Mouse (Mus musculus) embryonic fibroblast, embryonic 13.5 days (primary cell): ENCODE measurements around the gene Nlgn2. TPM values are rescaled to one million over a fixed set of nuclear protein-coding genes. Genes with fewer than 3 reads are reported as not detected.
A peak's percentile ranks its signal among the peaks of the same experiment; 100 is the strongest.
"Not testable (repeated sequence)": the region's sequence is repeated elsewhere in the genome, so short reads cannot be mapped to it uniquely, and the experiment has no call there.

Experiments used
- H3K27ac ChIP-seq: 2 replicates; pipeline ENCODE4 v1.5.1; 2012; ENCODE audit warnings: low read length, control low read depth, inconsistent platforms; ENCODE audit not compliant: insufficient read depth
- H3K4me1 ChIP-seq: 2 replicates; pipeline ENCODE4 v1.6.1; 2011; ENCODE audit warnings: low read length; ENCODE audit not compliant: control insufficient read depth, insufficient read depth
- H3K4me3 ChIP-seq: 2 replicates; pipeline ENCODE4 v1.5.1; 2011; ENCODE audit warnings: mild to moderate bottlenecking, control low read depth, low read length; ENCODE audit not compliant: insufficient read depth
- CTCF ChIP-seq: IDR thresholded peaks from 2 replicates; pipeline ENCODE4 v1.5.1; 2011; ENCODE audit warnings: mild to moderate bottlenecking, control low read depth, low read length, moderate library complexity, borderline replicate concordance; ENCODE audit not compliant: insufficient read depth
- POLR2A ChIP-seq: IDR thresholded peaks from 2 replicates; pipeline ENCODE4 v1.6.1; 2011; ENCODE audit warnings: low read depth, mild to moderate bottlenecking, control low read depth, low read length, moderate library complexity
- polyA plus RNA-seq: library from polyadenylated mRNA; stranded (reverse); fragments of >200 nt; gene quantifications from 2 replicates; pipeline ENCODE4 v1.2.4, GENCODE M21; 2011; ENCODE audit warnings: low read depth; ENCODE audit not compliant: missing spikeins, insufficient read length

Nlgn2 gene
- polyA plus RNA-seq, 1 experiment: 42.0 TPM

DNA sequence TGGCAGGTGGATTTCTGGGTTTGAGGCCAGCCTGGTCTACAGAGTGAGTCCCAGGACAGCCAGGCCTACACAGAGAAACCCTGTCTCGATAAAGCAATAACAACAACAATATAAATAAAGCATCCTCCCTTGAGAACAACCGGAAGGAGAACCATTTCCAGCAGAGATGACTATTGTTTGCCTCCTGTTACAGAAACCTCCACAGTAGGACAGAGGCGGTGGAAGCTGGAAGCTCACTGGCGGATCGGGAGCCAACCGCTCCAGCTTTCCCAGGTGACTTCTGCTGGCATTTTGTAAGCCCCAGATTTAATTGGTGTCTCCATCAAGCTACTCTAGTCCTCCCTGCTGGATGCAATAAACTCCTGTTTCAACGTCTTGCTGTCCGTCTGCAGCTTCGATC is 28.0 kb upstream of the Nlgn2 start:
- H3K4me1 ChIP-seq: no peaks in the 10 kb centered on the region
- no peak overlapping the region for H3K4me3 ChIP-seq
- no peak overlapping the region for H3K27ac ChIP-seq
- TF ChIP-seq CTCF: no peak
- no peak for TF ChIP-seq POLR2A

DNA sequence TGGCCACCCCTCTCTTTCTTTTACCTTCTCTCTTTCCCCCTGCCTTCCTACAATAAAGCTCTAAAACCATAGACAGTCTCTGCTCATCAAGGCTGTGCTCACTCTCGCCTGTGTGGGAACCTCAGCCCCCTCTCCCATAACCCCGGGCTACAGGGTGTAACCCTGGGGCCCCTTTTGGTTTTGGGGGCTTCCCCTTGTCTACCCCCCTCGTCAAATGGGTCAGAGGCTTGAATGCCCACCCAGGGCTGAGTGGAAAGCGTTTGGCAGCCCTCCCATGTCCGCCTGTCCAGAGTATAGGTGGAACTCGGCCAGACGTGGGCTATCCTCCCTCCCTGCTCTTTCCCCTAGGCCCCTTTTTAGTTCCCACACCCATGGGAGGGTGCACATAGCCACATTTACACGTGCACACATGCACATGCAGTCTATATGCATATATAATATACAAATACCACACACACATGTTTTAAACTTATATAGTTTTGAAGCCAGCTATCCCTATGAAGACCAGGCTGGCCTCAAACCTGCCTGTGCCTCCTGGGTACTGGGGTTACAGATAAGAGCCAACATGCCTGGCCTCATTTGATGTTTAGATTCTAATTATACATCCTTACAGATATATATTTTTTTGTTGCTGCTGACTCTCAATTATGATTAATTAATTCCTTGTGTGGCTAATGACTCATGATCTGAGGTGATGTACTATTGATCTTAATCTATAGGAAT is 26.7 kb upstream of the Nlgn2 start:
- Histone ChIP-seq H3K4me1 (no peaks in the 10 kb centered on the region), H3K27ac (no peak overlapping the region), H3K4me3 (no peak overlapping the region)
- no peak for TF ChIP-seq POLR2A
- no peak for TF ChIP-seq CTCF

GRCm38 (mm10) chr11:69863729-69864128 is 26.1 kb upstream of the Nlgn2 start:
- H3K4me1 ChIP-seq, H3K4me3 ChIP-seq, H3K27ac ChIP-seq: not testable (repeated sequence)

DNA sequence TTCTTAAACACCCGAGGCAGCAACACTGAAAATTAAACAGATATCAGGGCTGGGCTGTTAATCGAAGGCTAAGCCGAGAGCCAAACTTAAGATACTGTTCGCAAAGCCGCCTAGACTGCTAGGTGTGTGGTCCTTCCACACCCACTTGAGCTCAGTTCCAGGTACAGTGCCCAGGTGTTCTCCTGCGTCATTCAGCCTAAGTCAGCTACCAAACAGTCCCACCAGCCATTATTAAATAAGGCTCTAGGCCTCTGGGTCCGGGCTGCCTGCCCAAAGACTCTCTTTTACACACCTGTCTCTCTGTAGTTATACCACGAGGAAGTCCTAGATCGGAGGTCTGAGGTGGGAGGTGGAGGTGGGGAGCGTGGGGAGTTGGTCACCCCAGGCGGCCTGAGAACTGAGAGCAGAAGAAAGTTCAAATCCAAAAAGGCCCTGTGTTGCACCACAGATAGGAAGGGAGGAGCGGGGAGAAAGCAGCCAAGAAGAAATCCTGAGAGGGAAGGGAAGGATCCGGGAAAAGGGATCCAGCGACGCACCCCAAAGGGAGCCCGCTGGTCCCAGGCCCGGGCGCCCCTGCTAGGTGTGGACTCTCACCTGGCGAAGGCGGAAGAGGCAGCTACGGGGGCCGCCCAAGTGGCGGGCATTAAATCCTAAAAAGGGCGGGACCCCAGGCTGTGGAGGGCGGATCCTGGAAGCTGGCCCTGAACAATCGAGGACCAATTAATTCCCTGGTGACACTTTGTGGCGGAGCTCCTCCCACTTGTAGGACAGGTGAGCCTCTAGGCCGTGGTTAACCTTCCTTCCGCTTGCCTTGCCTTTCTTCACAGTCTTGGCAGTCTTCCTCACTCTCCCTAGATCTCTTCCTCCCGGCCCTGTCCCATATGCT is 20.8 kb upstream of the Nlgn2 start, which contains the start of gene Tnk1:
Tnk1 (minus strand) TSS at position 618 of the 886 bp plus-strand sequence.
- no peaks in the 10 kb centered on the region for H3K4me1 ChIP-seq
- no peak within 1 kb of the TSS for H3K27ac ChIP-seq
- H3K4me3 ChIP-seq: no peak within 1 kb of the TSS
- no peak for TF ChIP-seq CTCF
- no peak for TF ChIP-seq POLR2A

- no peak overlapping the region for H3K27ac ChIP-seq
- H3K4me1 ChIP-seq: no peaks in the 10 kb centered on the region
- TF ChIP-seq CTCF (0 out of 2 replicates have a peak, but pooled peaks have one; percentile 7), POLR2A (no peak)
- no peak overlapping the region for H3K4me3 ChIP-seq
These were observed 17.8 kb upstream of the Nlgn2 start for GRCm38 (mm10) chr11:69855347-69855746.

DNA sequence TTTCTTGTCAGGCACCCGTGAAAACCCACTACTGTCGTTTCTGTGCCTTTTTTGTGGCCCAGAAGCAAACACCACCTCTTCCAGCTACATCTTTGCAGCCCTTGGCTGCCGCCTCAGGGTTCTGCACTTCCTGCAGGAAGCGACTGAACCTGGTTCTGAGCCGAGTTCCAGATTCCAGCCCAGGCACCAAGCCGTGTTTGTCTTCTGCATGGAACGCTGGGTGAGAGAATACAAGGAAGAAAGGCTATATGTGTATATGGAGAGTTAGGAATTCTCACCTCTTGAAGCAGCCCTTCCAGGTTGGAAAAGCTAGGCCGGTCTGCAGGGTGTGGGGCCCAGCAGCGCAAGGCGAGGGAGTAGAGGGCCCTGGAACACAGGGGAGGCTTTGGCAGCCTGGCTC is 17.1 kb upstream of the Nlgn2 start:
- H3K4me1 ChIP-seq: no peaks in the 10 kb centered on the region
- TF ChIP-seq POLR2A (no peak), CTCF (no peak)
- no peak overlapping the region for H3K27ac ChIP-seq
- H3K4me3 ChIP-seq: no peak overlapping the region

GRCm38 (mm10) chr11:69853994-69854393 is 16.4 kb upstream of the Nlgn2 start:
- Histone ChIP-seq H3K4me3 (no peak overlapping the region), H3K4me1 (no peaks in the 10 kb centered on the region), H3K27ac (no peak overlapping the region)
- TF ChIP-seq CTCF: no peak
- peak; percentile 35; the same call in 1 of the 2 replicates for TF ChIP-seq POLR2A

DNA sequence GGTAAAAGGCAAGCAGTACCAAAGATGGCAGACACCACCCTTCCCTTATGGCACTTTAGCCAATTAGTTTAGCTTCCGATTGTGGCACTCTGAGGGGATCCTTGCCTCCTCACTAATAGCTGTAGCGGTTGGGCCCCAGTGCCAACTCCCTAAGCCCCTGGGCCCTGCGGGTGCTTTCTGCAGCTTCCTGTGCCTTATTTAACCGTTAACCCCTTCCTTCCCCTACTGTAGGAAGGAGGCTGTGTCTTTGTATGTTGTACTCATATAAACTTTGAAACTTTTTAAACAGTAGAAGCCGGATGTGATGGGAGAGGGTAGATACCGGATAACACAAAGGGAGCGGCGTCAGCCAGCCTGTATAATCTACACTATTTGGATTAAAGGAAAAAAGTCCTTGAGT is 13.2 kb upstream of the Nlgn2 start:
- Histone ChIP-seq H3K4me1 (no peaks in the 10 kb centered on the region), H3K27ac (no peak overlapping the region)
- no peak for TF ChIP-seq POLR2A
- TF ChIP-seq CTCF: no peak

DNA sequence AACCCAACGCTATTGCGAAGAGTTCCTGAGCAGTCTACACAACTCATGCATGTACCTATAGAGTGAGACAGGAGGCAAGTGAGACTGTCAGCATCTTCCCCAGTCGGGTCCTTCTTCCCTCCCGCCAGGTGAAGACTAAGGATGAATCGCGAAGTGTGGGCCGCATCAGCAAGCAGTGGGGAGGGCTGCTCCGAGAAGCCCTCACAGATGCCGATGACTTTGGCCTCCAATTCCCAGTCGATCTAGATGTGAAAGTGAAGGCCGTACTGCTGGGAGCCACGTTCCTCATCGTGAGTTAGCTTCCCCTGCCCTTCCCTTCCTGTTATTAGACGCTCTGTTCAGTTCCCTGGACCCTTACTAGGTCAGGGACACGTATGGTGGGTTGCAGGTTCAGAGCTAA is 12.3 kb upstream of the Nlgn2 start:
- H3K27ac ChIP-seq: no peak overlapping the region
- H3K4me1 ChIP-seq: peaks cover 5% of the 10 kb centered on the region
- TF ChIP-seq POLR2A (no peak; the same call in 1 of the 2 replicates), CTCF (no peak)
- no peak overlapping the region for H3K4me3 ChIP-seq

More for the DNA sequence above, 13.2 kb upstream of the Nlgn2 start:
- no peak overlapping the region for H3K4me3 ChIP-seq

DNA sequence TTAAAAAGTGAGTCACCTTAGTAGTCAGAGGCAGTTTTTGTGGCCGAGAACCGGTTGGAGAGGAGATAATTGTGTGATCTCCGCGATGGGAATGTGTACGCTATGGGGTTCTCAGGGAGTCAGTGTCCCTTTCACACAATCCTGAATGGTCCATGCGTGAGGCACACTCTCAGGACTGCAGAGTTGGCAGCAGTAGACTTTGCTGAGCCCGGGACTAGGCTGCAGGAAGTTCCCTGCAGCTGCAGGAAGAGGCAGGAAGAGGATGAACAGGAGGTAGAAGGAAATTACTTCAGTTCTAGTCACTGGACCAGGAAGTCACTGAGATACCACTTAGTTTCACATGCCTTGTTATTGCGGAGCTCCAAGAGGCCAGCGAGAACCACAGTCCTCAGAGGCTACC is 11.5 kb upstream of the Nlgn2 start:
- TF ChIP-seq CTCF: no peak
- TF ChIP-seq POLR2A: no peak
- H3K4me1 ChIP-seq: peaks cover 5% of the 10 kb centered on the region
- no peak overlapping the region for H3K4me3 ChIP-seq
- H3K27ac ChIP-seq: no peak overlapping the region
